ENCODE assay signal across 19 mouse cellular contexts in genomic region chr5:125767950-125768349, GRCm38 (mm10).
A peak's percentile ranks its signal among the peaks of the same experiment; 100 is the strongest.
DNase-seq lines count a peak whose midpoint lies in the region; TF ChIP-seq lines count a peak whose summit lies in the region.
"Had no signal": no experiment of that assay in that cellular context is flagged by ENCODE, and none has a peak within 500 bp of the region (broad histone marks: within the 10 kb centered on the region; RNA-seq: fewer than 3 reads in every experiment).

No protein-coding gene starts in this region.

- H3K4me1 ChIP-seq in cortical plate, adult 2 months (ENCODE audit: control insufficient read depth, insufficient read depth, low read length) = peaks cover 12% of the 10 kb centered on the region
- H3K4me1 ChIP-seq: embryonic facial prominence, embryonic 13.5 days; embryonic facial prominence, embryonic 15.5 days; forebrain, embryonic 10.5 days; forebrain, embryonic 12.5 days had no signal

- DNase-seq in layer of hippocampus, adult 2 months (ENCODE audit: low spot score in 2 of 2) = no peak
- DNase-seq in layer of hippocampus, postnatal 10 days (ENCODE audit: low spot score in 2 of 2) = no peak
- DNase-seq in right cerebral cortex, adult 18-20 months = peak; percentile 44
- no peak for DNase-seq in right cerebral cortex, postnatal 4 days
- DNase-seq in heart, adult 11 months = no peak
- DNase-seq: adrenal gland, adult 2 months; adrenal gland, postnatal 10 days; adrenal gland, postnatal 25 days; cerebellum, adult 11-12 months; cerebellum, adult 2 months; cerebellum, adult 9-10 months; cerebellum, postnatal 25 days; embryo, embryonic 11 days had no signal

- peak overlapping the region; percentile 49; the same call in 1 of the 2 replicates for H3K27ac ChIP-seq in layer of hippocampus, adult 2 months
- 0 out of 2 replicates have a peak overlapping the region, but pooled peaks have one; percentile 21 for H3K27ac ChIP-seq in cortical plate, adult 2 months (ENCODE audit: insufficient read depth, low read length)
- H3K27ac ChIP-seq: embryonic facial prominence, embryonic 13.5 days; embryonic facial prominence, embryonic 15.5 days; forebrain, embryonic 10.5 days; forebrain, embryonic 12.5 days had no signal

- no peak for TF ChIP-seq POLR2A in cortical plate, adult 2 months (IDR thresholded peaks at IDR 0.05; ENCODE audit: extremely low read depth, insufficient read depth, low read length)

- no peak overlapping the region for H3K4me3 ChIP-seq in layer of hippocampus, adult 2 months
- H3K4me3 ChIP-seq in cortical plate, adult 2 months (ENCODE audit: insufficient read depth, low read length) = no peak overlapping the region
- H3K4me3 ChIP-seq: embryonic facial prominence, embryonic 13.5 days; embryonic facial prominence, embryonic 15.5 days; erythroblast, embryonic 14.5 days; forebrain, embryonic 10.5 days; forebrain, embryonic 12.5 days had no signal

- TF ChIP-seq CTCF in layer of hippocampus, adult 2 months (conservative IDR thresholded peaks at IDR 0.05) = no peak
- no peak for TF ChIP-seq CTCF in cortical plate, adult 2 months (IDR thresholded peaks at IDR 0.05; ENCODE audit: extremely low read depth, insufficient read depth, low read length)
